Mouse (Mus musculus) lung, adult 2 months (tissue): ENCODE data around the gene Nfx1.

Experiments
- CTCF ChIP-seq: fragments of 200-500 bp; IDR thresholded peaks from 2 replicates; pipeline ENCODE4 v1.5.1; 2011; ENCODE audit warnings: mild to moderate bottlenecking, low read length, control low read depth; ENCODE audit not compliant: insufficient read depth
- POLR2A ChIP-seq: fragments of 200-500 bp; IDR thresholded peaks from 2 replicates; pipeline ENCODE4 v1.6.1; 2011; ENCODE audit warnings: low read depth, mild to moderate bottlenecking, control low read depth, low read length, borderline replicate concordance; ENCODE audit errors: extremely low read depth

DNA sequence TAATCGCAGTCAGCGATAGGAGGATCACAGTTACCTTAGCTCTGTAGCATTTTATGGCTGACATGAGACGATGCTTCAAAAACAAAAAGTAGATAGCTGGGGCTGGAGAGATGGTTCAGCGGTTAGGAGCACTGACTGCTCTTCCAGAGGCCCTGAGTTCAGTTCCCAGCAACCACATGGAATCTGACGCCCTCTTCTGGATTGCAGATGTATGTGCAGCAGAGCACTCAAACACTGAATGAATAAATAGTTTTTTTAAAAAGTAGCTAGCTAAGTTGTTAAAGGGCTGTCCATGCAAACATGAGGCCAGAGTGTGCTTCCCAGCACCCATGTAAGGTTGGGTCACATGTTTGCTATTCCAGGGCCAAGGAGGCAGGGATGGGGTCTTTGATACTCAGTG lies 50.4 kb downstream of the Nfx1 start:
- TF ChIP-seq POLR2A (no peak), CTCF (no peak)
